Mouse (Mus musculus) ES-Bruce4 (cell line): ENCODE results near the gene Gse1. TPM values are rescaled to one million over a fixed set of nuclear protein-coding genes. Genes with fewer than 3 reads are reported as not detected.

Experiments
- H3K27ac ChIP-seq: 2 replicates; pipeline ENCODE4 v1.5.1; 2012; ENCODE audit warnings: low read length, inconsistent platforms; ENCODE audit not compliant: insufficient read depth
- H3K27me3 ChIP-seq: 2 replicates; pipeline ENCODE4 v1.6.1; 2012; ENCODE audit warnings: mild to moderate bottlenecking, low read length, inconsistent platforms; ENCODE audit not compliant: control insufficient read depth, poor library complexity, insufficient read depth, severe bottlenecking
- H3K36me3 ChIP-seq: 2 replicates; pipeline ENCODE4 v1.6.1; 2012; ENCODE audit warnings: inconsistent platforms, mild to moderate bottlenecking, low read length, moderate library complexity; ENCODE audit not compliant: control insufficient read depth, poor library complexity, insufficient read depth, severe bottlenecking
- H3K4me1 ChIP-seq: one replicate; pipeline ENCODE4 v1.8.1; 2011; ENCODE audit warnings: low read length; ENCODE audit not compliant: control insufficient read depth, insufficient read depth
- H3K4me3 ChIP-seq: 2 replicates; pipeline ENCODE4 v1.5.1; 2011; ENCODE audit warnings: low read depth, mild to moderate bottlenecking, low read length
- H3K9ac ChIP-seq: 2 replicates; pipeline ENCODE4 v1.6.1; 2012; ENCODE audit warnings: low read depth, mild to moderate bottlenecking, inconsistent platforms; ENCODE audit not compliant: poor library complexity, severe bottlenecking
- H3K9me3 ChIP-seq: replicated peaks from 2 replicates; pipeline ENCODE4 v1.6.1; 2012; ENCODE audit warnings: mild to moderate bottlenecking, low read length, inconsistent platforms; ENCODE audit not compliant: control insufficient read depth, poor library complexity, insufficient read depth, severe bottlenecking
- CTCF ChIP-seq: IDR thresholded peaks from one replicate; pipeline ENCODE4 v1.8.1; 2011; ENCODE audit warnings: low read depth, low read length
- EP300 ChIP-seq: IDR thresholded peaks from 2 replicates; pipeline ENCODE4 v1.6.1; 2011; ENCODE audit warnings: low read depth, low read length; ENCODE audit not compliant: insufficient read depth
- POLR2A ChIP-seq: IDR thresholded peaks from one replicate; pipeline ENCODE4 v1.8.1; 2011; ENCODE audit warnings: low read length; ENCODE audit not compliant: insufficient read depth
- polyA plus RNA-seq: library from polyadenylated mRNA; stranded (reverse); fragments of >200 nt; gene quantifications from 2 replicates; pipeline ENCODE4 v1.2.4, GENCODE M21; 2011; ENCODE audit warnings: low read depth; ENCODE audit not compliant: missing spikeins, insufficient read depth, insufficient read length

The Gse1 gene
- polyA plus RNA-seq, 1 experiment, result 31.8 TPM

DNA sequence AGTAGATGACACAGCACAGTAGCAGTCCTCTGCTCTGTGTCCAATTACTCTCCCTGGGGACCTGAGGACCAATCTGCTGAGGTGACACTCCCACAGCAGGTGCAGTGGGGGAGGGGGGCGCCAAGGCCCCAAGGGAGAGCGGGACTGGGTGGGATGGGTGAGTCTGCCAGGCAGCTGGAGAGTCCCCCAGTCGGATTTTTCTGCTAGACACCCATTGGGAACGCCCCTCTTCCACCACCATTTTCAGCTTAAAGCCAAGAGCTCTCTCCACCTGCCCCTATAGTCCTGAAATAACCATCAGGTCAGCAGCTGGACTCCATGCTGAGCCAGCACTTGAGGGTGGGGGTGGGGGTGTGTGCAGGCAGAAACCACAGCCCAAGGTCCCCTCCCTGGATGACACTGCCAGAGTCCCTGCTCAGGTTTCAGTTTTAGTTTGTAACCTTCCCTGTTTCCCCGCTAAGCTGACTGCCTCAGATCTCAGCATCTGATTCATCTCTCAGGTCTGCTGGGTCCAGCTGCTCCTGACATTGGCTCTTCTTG, 208.3 kb downstream of the Gse1 start:
- H3K9ac ChIP-seq, result no peak overlapping the region
- no peaks in the 10 kb centered on the region for H3K9me3 ChIP-seq
- no peak overlapping the region for H3K27ac ChIP-seq
- no peaks in the 10 kb centered on the region for H3K27me3 ChIP-seq
- H3K4me3 ChIP-seq, result no peak overlapping the region
- H3K36me3 ChIP-seq, result no peaks in the 10 kb centered on the region
- TF ChIP-seq POLR2A, result no peak
- TF ChIP-seq EP300, result no peak
- no peak for TF ChIP-seq CTCF
- peaks cover 2% of the 10 kb centered on the region for H3K4me1 ChIP-seq

DNA sequence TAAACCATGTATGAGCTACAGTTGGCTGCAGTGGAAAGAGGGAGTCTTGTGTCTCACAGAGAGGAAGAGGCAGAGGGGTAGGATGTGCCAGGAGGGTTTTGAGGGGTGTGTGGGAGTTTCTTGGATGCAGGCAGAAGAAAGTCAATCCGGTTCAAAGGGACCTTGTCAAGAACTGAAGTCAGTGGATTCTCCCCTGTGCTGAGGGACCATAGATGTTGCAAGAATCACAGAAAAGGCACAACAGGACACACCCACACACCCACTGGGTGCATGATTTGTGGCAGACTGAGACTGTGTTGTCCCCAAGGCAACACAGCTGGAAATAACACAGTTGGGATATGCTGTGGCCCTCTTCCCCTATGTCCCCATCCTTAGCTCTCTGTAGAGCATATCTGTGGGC, 209.0 kb downstream of the Gse1 start:
- Histone ChIP-seq H3K4me3 (no peak overlapping the region), H3K36me3 (no peaks in the 10 kb centered on the region), H3K9me3 (no peaks in the 10 kb centered on the region), H3K9ac (no peak overlapping the region), H3K4me1 (peaks cover 2% of the 10 kb centered on the region), H3K27me3 (no peaks in the 10 kb centered on the region), H3K27ac (no peak overlapping the region)
- TF ChIP-seq CTCF, result no peak
- TF ChIP-seq EP300, result no peak
- no peak for TF ChIP-seq POLR2A

DNA sequence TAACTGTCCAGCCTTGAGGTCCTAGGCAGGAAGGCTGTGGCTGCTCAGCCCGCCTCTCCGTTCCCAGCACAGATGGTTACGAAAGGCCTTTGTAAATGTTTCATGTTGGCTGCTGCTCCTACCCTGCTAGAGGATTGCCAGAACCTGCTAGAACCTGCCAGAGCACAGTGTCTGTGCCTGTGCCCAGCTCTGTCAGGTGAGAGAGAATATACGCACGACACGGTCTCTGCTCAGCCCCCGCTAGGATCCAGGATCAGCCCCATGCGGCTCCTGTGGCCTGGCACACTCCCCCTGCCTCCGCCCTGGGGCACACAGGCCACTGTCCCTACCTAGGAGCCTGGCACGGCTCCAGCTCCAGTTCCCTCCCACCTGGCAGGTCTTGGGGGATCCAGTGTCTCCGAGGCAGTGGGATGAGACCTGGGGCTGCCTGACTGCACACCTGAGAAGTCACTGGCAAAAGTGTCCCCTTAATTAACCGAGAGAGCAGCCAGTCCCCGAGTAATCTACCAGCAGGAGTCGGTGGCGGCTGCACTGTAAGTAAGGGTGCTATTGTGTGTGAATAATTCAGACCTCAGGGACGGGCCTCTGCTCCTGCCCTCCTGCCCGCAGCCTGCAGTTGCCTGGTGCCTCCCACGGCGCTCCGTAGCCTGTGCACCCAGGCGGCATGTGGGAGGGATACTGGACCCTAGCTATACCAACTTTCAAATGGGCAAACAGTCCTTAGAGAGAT, 209.6 kb downstream of the Gse1 start:
- Histone ChIP-seq H3K9ac (no peak overlapping the region), H3K27ac (no peak overlapping the region), H3K27me3 (no peaks in the 10 kb centered on the region)

DNA sequence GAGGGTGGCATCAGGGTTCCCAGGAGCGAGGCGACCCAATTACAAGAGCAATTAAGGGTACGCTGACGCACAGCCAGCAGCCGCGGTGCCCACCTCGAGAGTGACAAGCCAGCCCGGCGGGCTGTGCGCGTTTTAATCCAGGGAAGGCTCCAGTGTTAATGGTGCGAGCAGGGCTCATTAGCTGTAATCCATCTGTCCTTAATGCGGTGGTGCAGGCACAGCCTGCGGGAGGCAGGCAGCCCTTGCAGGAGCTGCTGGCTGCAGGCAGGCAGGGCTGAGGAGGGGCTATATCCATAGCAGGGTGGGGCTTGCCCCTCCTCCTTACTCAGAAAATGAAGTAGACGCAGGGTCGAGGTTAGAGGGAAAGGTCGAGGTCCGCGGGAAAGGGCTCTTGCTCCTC, 211.1 kb downstream of the Gse1 start:
- peak overlapping the region; percentile 33; the same call in 1 of the 2 replicates for H3K4me3 ChIP-seq

More for the DNA sequence above, 209.6 kb downstream of the Gse1 start:
- H3K36me3 ChIP-seq, result no peaks in the 10 kb centered on the region
- H3K4me1 ChIP-seq, result peaks cover 2% of the 10 kb centered on the region
- no peaks in the 10 kb centered on the region for H3K9me3 ChIP-seq
- TF ChIP-seq CTCF, result no peak
- TF ChIP-seq POLR2A, result no peak
- no peak for TF ChIP-seq EP300
- no peak overlapping the region; the same call in 1 of the 2 replicates for H3K4me3 ChIP-seq

DNA sequence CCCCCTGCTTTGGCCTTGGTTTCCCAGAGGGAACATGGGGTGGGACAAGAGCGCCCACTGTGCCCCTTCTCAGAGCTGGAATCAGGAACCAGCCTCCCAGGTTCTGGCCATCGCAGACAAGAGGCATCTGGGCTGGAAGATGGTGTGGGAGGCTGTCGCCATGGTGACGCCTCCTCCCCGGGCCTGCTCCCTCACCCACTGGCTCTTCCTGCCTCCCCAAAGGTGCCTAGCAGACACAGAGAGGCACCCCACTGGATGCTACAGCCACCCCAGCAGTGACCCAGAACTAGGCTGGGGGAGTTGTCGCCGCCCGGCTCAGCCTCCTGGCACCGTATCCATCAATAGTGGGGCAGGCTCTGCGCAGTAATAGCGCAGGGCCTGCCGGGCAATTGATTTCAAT, 212.5 kb downstream of the Gse1 start:
- Histone ChIP-seq H3K27ac (no peak overlapping the region), H3K9ac (no peak overlapping the region), H3K4me3 (no peak overlapping the region), H3K27me3 (no peaks in the 10 kb centered on the region), H3K9me3 (no peaks in the 10 kb centered on the region), H3K4me1 (no peaks in the 10 kb centered on the region), H3K36me3 (no peaks in the 10 kb centered on the region)
- TF ChIP-seq CTCF, result no peak
- no peak for TF ChIP-seq EP300
- no peak for TF ChIP-seq POLR2A

More for the DNA sequence above, 211.1 kb downstream of the Gse1 start:
- no peaks in the 10 kb centered on the region for H3K9me3 ChIP-seq
- no peak overlapping the region for H3K27ac ChIP-seq
- TF ChIP-seq CTCF (no peak), POLR2A (no peak), EP300 (no peak)
- H3K36me3 ChIP-seq, result no peaks in the 10 kb centered on the region
- no peaks in the 10 kb centered on the region for H3K27me3 ChIP-seq
- peak overlapping the region; percentile 20; the same call in 1 of the 2 replicates for H3K9ac ChIP-seq
- H3K4me1 ChIP-seq, result peaks cover 2% of the 10 kb centered on the region

DNA sequence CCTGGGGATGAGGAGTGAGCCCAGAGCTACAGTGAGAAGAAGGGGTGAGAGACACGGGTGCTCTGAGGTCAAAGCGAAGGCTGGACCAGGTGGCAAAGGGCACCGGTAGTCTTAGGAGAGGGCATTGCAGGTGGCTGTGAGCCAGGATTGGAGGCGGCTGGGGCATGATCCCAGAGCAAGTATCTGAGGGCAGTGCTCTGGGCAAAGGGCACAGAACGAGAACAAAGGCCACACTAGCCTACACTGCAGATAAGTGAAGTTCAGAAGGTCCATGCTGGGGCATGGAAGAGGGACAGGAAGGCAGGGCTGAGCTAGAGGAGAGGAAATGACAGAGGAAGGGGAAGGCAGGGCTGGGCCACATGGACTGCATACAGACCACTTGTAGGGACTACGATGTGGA, 213.4 kb downstream of the Gse1 start:
- no peaks in the 10 kb centered on the region for H3K4me1 ChIP-seq
- TF ChIP-seq POLR2A, result no peak
- TF ChIP-seq EP300, result no peak
- TF ChIP-seq CTCF, result no peak
- no peak overlapping the region for H3K4me3 ChIP-seq
- no peak overlapping the region for H3K9ac ChIP-seq
- H3K9me3 ChIP-seq, result no peaks in the 10 kb centered on the region
- no peaks in the 10 kb centered on the region for H3K27me3 ChIP-seq
- H3K27ac ChIP-seq, result no peak overlapping the region
- no peaks in the 10 kb centered on the region for H3K36me3 ChIP-seq
